Mouse (Mus musculus): ENCODE measurements around the gene Epha2. TPM values are rescaled to one million over a fixed set of nuclear protein-coding genes. Genes with fewer than 3 reads are reported as not detected.

The Epha2 gene
- polyA plus RNA-seq, 1 experiment, result 25.6 TPM

GRCm38 (mm10) chr4:141372426-141372825 is 71.4 kb downstream of the Epha2 start:
- DNase-seq (ENCODE audit: low spot score), result no peak

Other genes starting within 250 kb of the Epha2 start
- 27.0 and 30.8 TPM in 2 replicates for gene Crocc, start 240.7 kb upstream of the Epha2 start, polyA plus RNA-seq (2012; rRNA removed)
- 65.9 and 77.0 TPM in 2 replicates for gene Necap2, start 222.9 kb upstream of the Epha2 start, polyA plus RNA-seq (2012; rRNA removed)
- gene Spata21, start 212.9 kb upstream of the Epha2 start, polyA plus RNA-seq (2012; rRNA removed), result not detected in 2 replicates
- gene Szrd1, start 161.5 kb upstream of the Epha2 start, polyA plus RNA-seq (2012; rRNA removed), result 32.6 and 44.2 TPM in 2 replicates
- gene Fbxo42, start 153.3 kb upstream of the Epha2 start, polyA plus RNA-seq (2012; rRNA removed), result 12.2 and 13.9 TPM in 2 replicates
- gene Rsg1, start 87.3 kb upstream of the Epha2 start, polyA plus RNA-seq (2012; rRNA removed), result 2.4 and 2.6 TPM in 2 replicates
- 8.3 and 13.5 TPM in 2 replicates for gene Arhgef19, start 61.7 kb upstream of the Epha2 start, polyA plus RNA-seq (2012; rRNA removed)
- gene Fam131c, start 67.0 kb downstream of the Epha2 start, polyA plus RNA-seq (2012; rRNA removed), result 0.28 and 0.66 TPM in 2 replicates
- not detected in 2 replicates for gene Clcnka, start 97.5 kb downstream of the Epha2 start, polyA plus RNA-seq (2012; rRNA removed)
- gene Clcnkb, start 114.8 kb downstream of the Epha2 start, polyA plus RNA-seq (2012; rRNA removed), result 0.30 TPM in 1 of 2 replicates, not detected in the other
- gene Hspb7, start 119.5 kb downstream of the Epha2 start, polyA plus RNA-seq (2012; rRNA removed), result 30.6 and 48.4 TPM in 2 replicates
- gene Srarp, start 134.9 kb downstream of the Epha2 start, polyA plus RNA-seq (2012; rRNA removed), result 0.81 and 0.85 TPM in 2 replicates
- gene Zbtb17, start 143.4 kb downstream of the Epha2 start, polyA plus RNA-seq (2012; rRNA removed), result 23.4 and 26.3 TPM in 2 replicates
- gene Spen, start 237.4 kb downstream of the Epha2 start, polyA plus RNA-seq (2012; rRNA removed), result 3.5 and 10.7 TPM in 2 replicates

Measured in urinary bladder, adult 2 months (tissue).